Mouse (Mus musculus): ENCODE measurements around the gene Vav3. TPM values are rescaled to one million over a fixed set of nuclear protein-coding genes. Genes with fewer than 3 reads are reported as not detected.

Vav3 gene
- polyA plus RNA-seq, 1 experiment from 2014 or later, result 9.7 TPM

GRCm38 (mm10) chr3:109544476-109545221 lies 204.2 kb downstream of the Vav3 start:
- Histone ChIP-seq H3K27ac (ENCODE audit: low read depth) (no peak overlapping the region), H3K36me3 (ENCODE audit: insufficient read depth) (no peaks in the 10 kb centered on the region), H3K9me3 (ENCODE audit: low read depth, low read length) (no peaks in the 10 kb centered on the region), H3K4me2 (no peak overlapping the region), H3K4me3 (ENCODE audit: low read depth, low read length) (no peak overlapping the region), H3K4me1 (ENCODE audit: insufficient read depth) (no peaks in the 10 kb centered on the region), H3K9ac (no peak overlapping the region), H3K27me3 (ENCODE audit: insufficient read depth, low read length) (no peaks in the 10 kb centered on the region)
- DNase-seq (peak; percentile 15), ATAC-seq (ENCODE audit: insufficient read depth) (no peak)
- WGBS, result 46% methylated on average over 7 of the region's 7 CpGs
- TF ChIP-seq CTCF (IDR thresholded peaks at IDR 0.05; ENCODE audit: low read depth), result peak; percentile 15; the same call in 1 of the 2 replicates

GRCm38 (mm10) chr3:109557329-109557728 lies 216.9 kb downstream of the Vav3 start:
- no peak overlapping the region for H3K27ac ChIP-seq (ENCODE audit: low read depth)
- no peak overlapping the region for H3K4me2 ChIP-seq
- no peak for DNase-seq
- H3K27me3 ChIP-seq (ENCODE audit: insufficient read depth, low read length), result no peaks in the 10 kb centered on the region
- H3K4me3 ChIP-seq (ENCODE audit: low read depth, low read length), result no peak overlapping the region
- no peak overlapping the region for H3K9ac ChIP-seq
- ATAC-seq (ENCODE audit: insufficient read depth), result no peak; the same call in 1 of the 2 replicates
- no peak for TF ChIP-seq CTCF (IDR thresholded peaks at IDR 0.05; ENCODE audit: low read depth)
- WGBS, result 67% methylated on average over 2 of the region's 2 CpGs
- H3K9me3 ChIP-seq (ENCODE audit: low read depth, low read length), result no peaks in the 10 kb centered on the region
- no peaks in the 10 kb centered on the region for H3K36me3 ChIP-seq (ENCODE audit: insufficient read depth)
- H3K4me1 ChIP-seq (ENCODE audit: insufficient read depth), result no peaks in the 10 kb centered on the region

- Histone ChIP-seq H3K9ac (no peak overlapping the region), H3K9me3 (ENCODE audit: low read depth, low read length) (no peaks in the 10 kb centered on the region), H3K27me3 (ENCODE audit: insufficient read depth, low read length) (no peaks in the 10 kb centered on the region), H3K36me3 (ENCODE audit: insufficient read depth) (no peaks in the 10 kb centered on the region), H3K27ac (ENCODE audit: low read depth) (no peak overlapping the region), H3K4me2 (no peak overlapping the region), H3K4me3 (ENCODE audit: low read depth, low read length) (no peak overlapping the region), H3K4me1 (ENCODE audit: insufficient read depth) (no peaks in the 10 kb centered on the region)
- no peak for DNase-seq
- no peak for ATAC-seq (ENCODE audit: insufficient read depth)
- WGBS, result 78% methylated on average over 4 of the region's 4 CpGs
- TF ChIP-seq CTCF (IDR thresholded peaks at IDR 0.05; ENCODE audit: low read depth), result no peak
These were observed 220.8 kb downstream of the Vav3 start for GRCm38 (mm10) chr3:109561295-109561694.

GRCm38 (mm10) chr3:109561776-109562175 lies 221.3 kb downstream of the Vav3 start:
- no peak for DNase-seq
- no peak for ATAC-seq (ENCODE audit: insufficient read depth)
- Histone ChIP-seq H3K27ac (ENCODE audit: low read depth) (no peak overlapping the region), H3K9me3 (ENCODE audit: low read depth, low read length) (no peaks in the 10 kb centered on the region), H3K4me2 (no peak overlapping the region), H3K4me1 (ENCODE audit: insufficient read depth) (no peaks in the 10 kb centered on the region), H3K36me3 (ENCODE audit: insufficient read depth) (no peaks in the 10 kb centered on the region), H3K9ac (no peak overlapping the region), H3K4me3 (ENCODE audit: low read depth, low read length) (no peak overlapping the region), H3K27me3 (ENCODE audit: insufficient read depth, low read length) (no peaks in the 10 kb centered on the region)
- 48% methylated on average over 7 of the region's 7 CpGs for WGBS
- TF ChIP-seq CTCF (IDR thresholded peaks at IDR 0.05; ENCODE audit: low read depth), result no peak

- H3K4me1 ChIP-seq (ENCODE audit: insufficient read depth), result no peaks in the 10 kb centered on the region
- whole genome bisulfite sequencing, result 75% methylated on average over 4 of the region's 4 CpGs
- H3K36me3 ChIP-seq (ENCODE audit: insufficient read depth), result no peaks in the 10 kb centered on the region
- no peak overlapping the region for H3K4me3 ChIP-seq (ENCODE audit: low read depth, low read length)
- no peak for DNase-seq
- H3K9ac ChIP-seq, result no peak overlapping the region
- no peaks in the 10 kb centered on the region for H3K9me3 ChIP-seq (ENCODE audit: low read depth, low read length)
- no peaks in the 10 kb centered on the region for H3K27me3 ChIP-seq (ENCODE audit: insufficient read depth, low read length)
- H3K27ac ChIP-seq (ENCODE audit: low read depth), result no peak overlapping the region
- H3K4me2 ChIP-seq, result no peak overlapping the region
- no peak for ATAC-seq (ENCODE audit: insufficient read depth)
- TF ChIP-seq CTCF (IDR thresholded peaks at IDR 0.05; ENCODE audit: low read depth), result no peak
These were observed 221.8 kb downstream of the Vav3 start for GRCm38 (mm10) chr3:109562268-109562667.

- DNase-seq, result no peak
- H3K4me1 ChIP-seq (ENCODE audit: insufficient read depth), result peaks cover 8% of the 10 kb centered on the region; the same call in 1 of the 2 replicates
- no peaks in the 10 kb centered on the region for H3K36me3 ChIP-seq (ENCODE audit: insufficient read depth)
- WGBS, result 67% methylated on average over 2 of the region's 2 CpGs
- H3K4me3 ChIP-seq (ENCODE audit: low read depth, low read length), result no peak overlapping the region
- no peak overlapping the region for H3K4me2 ChIP-seq
- no peak overlapping the region for H3K27ac ChIP-seq (ENCODE audit: low read depth)
- H3K9ac ChIP-seq, result no peak overlapping the region
- no peak for ATAC-seq (ENCODE audit: insufficient read depth)
- H3K9me3 ChIP-seq (ENCODE audit: low read depth, low read length), result no peaks in the 10 kb centered on the region
- no peaks in the 10 kb centered on the region for H3K27me3 ChIP-seq (ENCODE audit: insufficient read depth, low read length)
- no peak for TF ChIP-seq CTCF (IDR thresholded peaks at IDR 0.05; ENCODE audit: low read depth)
These were observed 224.0 kb downstream of the Vav3 start for GRCm38 (mm10) chr3:109564443-109564842.

GRCm38 (mm10) chr3:109568542-109569265 lies 228.3 kb downstream of the Vav3 start:
- TF ChIP-seq CTCF (IDR thresholded peaks at IDR 0.05; ENCODE audit: low read depth), result no peak
- WGBS, result 15% methylated on average over 3 of the region's 3 CpGs
- H3K4me2 ChIP-seq, result no peak overlapping the region
- no peaks in the 10 kb centered on the region for H3K27me3 ChIP-seq (ENCODE audit: insufficient read depth, low read length)
- peak; percentile 50 for DNase-seq
- no peak overlapping the region for H3K4me3 ChIP-seq (ENCODE audit: low read depth, low read length)
- H3K9me3 ChIP-seq (ENCODE audit: low read depth, low read length), result no peaks in the 10 kb centered on the region
- peaks cover 8% of the 10 kb centered on the region; the same call in 1 of the 2 replicates for H3K4me1 ChIP-seq (ENCODE audit: insufficient read depth)
- H3K36me3 ChIP-seq (ENCODE audit: insufficient read depth), result no peaks in the 10 kb centered on the region
- no peak overlapping the region for H3K27ac ChIP-seq (ENCODE audit: low read depth)
- no peak overlapping the region for H3K9ac ChIP-seq
- ATAC-seq (ENCODE audit: insufficient read depth), result peak; percentile 53
